Mouse (Mus musculus): Measurements from ENCODE around the gene Ptprr.

- TF ChIP-seq CTCF (IDR thresholded peaks at IDR 0.05; ENCODE audit: low read depth) (no peak), EP300 (optimal IDR thresholded peaks at IDR 0.05) (no peak)
These were observed 80.5 kb downstream of the Ptprr start for GRCm38 (mm10) chr10:116098470-116098869.
